Mouse (Mus musculus): ENCODE data around the gene Cdadc1.

- TF ChIP-seq CTCF (IDR thresholded peaks at IDR 0.05; ENCODE audit: low read depth, low read length) (no peak), GATA1 (IDR thresholded peaks at IDR 0.05; ENCODE audit: borderline replicate concordance, low read length) (no peak)
These were observed 57.0 kb downstream of the Cdadc1 start for GRCm38 (mm10) chr14:59540761-59541160.

Data from G1E (cell line).